In genomic region chr3:119587971-119588370, GRCm38 (mm10) we compare ENCODE assay signal across 14 mouse cellular contexts.
"Had no signal": no experiment of that assay in that cellular context is flagged by ENCODE, and none has a peak within 500 bp of the region (broad histone marks: within the 10 kb centered on the region; RNA-seq: fewer than 3 reads in every experiment).

No protein-coding gene starts in this region.

- H3K27me3 ChIP-seq: kidney, embryonic 15.5 days; midbrain, embryonic 13.5 days had no signal

- H3K4me2 ChIP-seq: kidney, embryonic 15.5 days; lung, embryonic 14.5 days; midbrain, embryonic 13.5 days had no signal

- H3K4me1 ChIP-seq: kidney, embryonic 15.5 days; midbrain, embryonic 13.5 days had no signal

- H3K9ac ChIP-seq: kidney, embryonic 15.5 days; liver, embryonic 14.5 days; liver, postnatal 0 days; lung, embryonic 14.5 days; midbrain, embryonic 13.5 days had no signal

- DNase-seq: kidney, postnatal 10 days; kidney, postnatal 36 days; layer of hippocampus, postnatal 36 days; liver, postnatal 0 days; thymus, adult 2 months; thymus, postnatal 14 days; thymus, postnatal 4 days had no signal

- H3K36me3 ChIP-seq: kidney, embryonic 15.5 days; midbrain, embryonic 13.5 days had no signal

- H3K27ac ChIP-seq: kidney, embryonic 15.5 days; left cerebral cortex, adult 2 months; liver, embryonic 14.5 days; macrophage; midbrain, embryonic 13.5 days had no signal

- H3K4me3 ChIP-seq: kidney, embryonic 15.5 days; left cerebral cortex, adult 2 months; midbrain, embryonic 13.5 days had no signal

- H3K9me3 ChIP-seq: kidney, embryonic 15.5 days; midbrain, embryonic 13.5 days had no signal

- ATAC-seq: liver, postnatal 0 days; lung, postnatal 0 days; midbrain, embryonic 13.5 days had no signal
